Mouse (Mus musculus) liver, embryonic 14.5 days (tissue): ENCODE data around the gene Gapvd1. TPM values are rescaled to one million over a fixed set of nuclear protein-coding genes. Genes with fewer than 3 reads are reported as not detected.

ENCODE experiments used
- ATAC-seq: fragments of 200-750 bp; cut with Nextera tagmentation; 2 replicates; pipeline ENCODE4 v1.8.0; 2017; ENCODE audit warnings: moderate number of reproducible peaks, mild to moderate bottlenecking, moderate library complexity; ENCODE audit not compliant: insufficient read depth
- DNase-seq, 3 experiments: peaks; one replicate each; pipeline ENCODE4 v3.0.0-alpha.2; 2012 to 2013; ENCODE audit warnings: low read depth in 3 of 3, low spot score in 3 of 3
- H3K27ac ChIP-seq: fragments of 300-500 bp; sonication (generic); 2 replicates; pipeline ENCODE4 v1.5.1; 2014; ENCODE audit warnings: moderate library complexity, mild to moderate bottlenecking, control low read depth, inconsistent platforms
- H3K27me3 ChIP-seq: fragments of 300-500 bp; sonication (generic); 2 replicates; pipeline ENCODE4 v1.6.1; 2014; ENCODE audit warnings: mild to moderate bottlenecking, low read length, moderate library complexity; ENCODE audit not compliant: control insufficient read depth, insufficient read depth
- H3K36me3 ChIP-seq: fragments of 300-500 bp; sonication (generic); replicated peaks from 2 replicates; pipeline ENCODE4 v1.6.1; 2014; ENCODE audit warnings: low read depth; ENCODE audit not compliant: control insufficient read depth, insufficient read depth
- H3K4me1 ChIP-seq, 2 experiments: fragments of 200-500 bp in 1 of 2; fragments of 300-500 bp in 1 of 2; sonication (generic) in 1 of 2; replicated peaks; 2 replicates each; pipeline ENCODE4 v1.6.1; 2012 to 2014; ENCODE audit warnings: antibody characterized with exemption in 1 of 2, inconsistent platforms in 1 of 2, low read length in 1 of 2; ENCODE audit not compliant: control insufficient read depth in 2 of 2, insufficient read depth in 2 of 2
- H3K4me2 ChIP-seq: fragments of 300-500 bp; sonication (generic); 2 replicates; pipeline ENCODE4 v1.6.1; 2014; ENCODE audit warnings: low read depth, mild to moderate bottlenecking, control low read depth, moderate library complexity
- H3K4me3 ChIP-seq, 2 experiments: fragments of 200-500 bp in 1 of 2; fragments of 300-500 bp in 1 of 2; sonication (generic) in 1 of 2; 2 replicates each; pipeline ENCODE4 v1.5.1; 2012 to 2014; ENCODE audit warnings: low read depth in 2 of 2, low read length in 2 of 2, mild to moderate bottlenecking in 2 of 2, control low read depth in 1 of 2, inconsistent platforms in 1 of 2, moderate library complexity in 1 of 2; ENCODE audit not compliant: insufficient read depth in 1 of 2
- H3K9ac ChIP-seq: fragments of 300-500 bp; sonication (generic); replicated peaks from 2 replicates; pipeline ENCODE4 v1.6.1; 2014; ENCODE audit warnings: mild to moderate bottlenecking, control low read depth, moderate library complexity
- H3K9me3 ChIP-seq: fragments of 300-500 bp; sonication (generic); 2 replicates; pipeline ENCODE4 v1.6.1; 2016; ENCODE audit warnings: low read length, mixed read lengths; ENCODE audit not compliant: control insufficient read depth
- CTCF ChIP-seq: IDR thresholded peaks from 2 replicates; pipeline ENCODE4 v1.5.1; 2016; ENCODE audit warnings: antibody characterized with exemption, low read depth, control low read depth
- EP300 ChIP-seq: IDR thresholded peaks from 2 replicates; pipeline ENCODE4 v1.6.1; 2016; ENCODE audit warnings: antibody characterized with exemption, low read depth
- WGBS: fragments of 180-500 bp; shearing (Covaris S2); extraction: QIAGEN DNeasy Blood & Tissue Kit; methylation state at CpG from one replicate; pipeline ENCODE4 v1.1.7; 2014; ENCODE audit not compliant: insufficient replicate concordance; 5-methylcytosine and 5-hydroxymethylcytosine counted together
- polyA plus RNA-seq, 2 experiments: library from polyadenylated mRNA; depleted of rRNA in 1 of 2; stranded (reverse) in 1 of 2; unstranded in 1 of 2; fragments of >200 nt; fragmentation: Nextera tagmentation in 1 of 2; extraction: Ambion mirVana in 1 of 2; gene quantifications; 2 replicates each; pipeline versions ENCODE4 v1.2.1 to v1.2.3; 2012 to 2014

The Gapvd1 gene
- polyA plus RNA-seq, 2 experiments: 22.9 to 71.8 TPM

- H3K4me3 ChIP-seq: peak overlapping the region in 1 of 2 experiments; percentile 34; a peak in 2 of 4 replicates
- H3K9me3 ChIP-seq: no peaks in the 10 kb centered on the region
- H3K4me2 ChIP-seq: peak overlapping the region; percentile 69
- H3K4me1 ChIP-seq: peaks cover 49 to 52% of the 10 kb centered on the region in 2 experiments
- peaks cover 17% of the 10 kb centered on the region for H3K36me3 ChIP-seq
- WGBS: 21% methylated on average over 1 of the region's 1 CpGs
- peak; percentile 93 for ATAC-seq
- peak overlapping the region; percentile 71 for H3K9ac ChIP-seq
- peak; percentile 75 to 80 (median 76) for DNase-seq
- H3K27ac ChIP-seq: peak overlapping the region; percentile 97
- H3K27me3 ChIP-seq: no peaks in the 10 kb centered on the region
- TF ChIP-seq CTCF: peak; percentile 13; the same call in 1 of the 2 replicates
- TF ChIP-seq EP300: peak; percentile 91
These were observed 15.2 kb downstream of the Gapvd1 start for GRCm38 (mm10) chr2:34739684-34740391.

- Histone ChIP-seq H3K36me3 (peaks cover 13% of the 10 kb centered on the region), H3K9me3 (no peaks in the 10 kb centered on the region), H3K27me3 (no peaks in the 10 kb centered on the region), H3K4me3 (no peak overlapping the region), H3K27ac (peak overlapping the region; percentile 70), H3K4me1 (peaks cover 49 to 51% of the 10 kb centered on the region in 2 experiments), H3K9ac (no peak overlapping the region; the same call in 1 of the 2 replicates), H3K4me2 (no peak overlapping the region)
- no peak for DNase-seq
- no peak for ATAC-seq
- 68% methylated on average over 1 of the region's 1 CpGs for WGBS
- no peak for TF ChIP-seq EP300
- no peak for TF ChIP-seq CTCF
These were observed 17.1 kb downstream of the Gapvd1 start for GRCm38 (mm10) chr2:34737911-34738310.

- H3K4me1 ChIP-seq: peaks cover 36 to 39% of the 10 kb centered on the region in 2 experiments
- H3K36me3 ChIP-seq: peaks cover 10% of the 10 kb centered on the region
- no peak overlapping the region for H3K27ac ChIP-seq
- no peaks in the 10 kb centered on the region for H3K27me3 ChIP-seq
- H3K4me2 ChIP-seq: no peak overlapping the region
- ATAC-seq (no peak), DNase-seq (no peak)
- H3K4me3 ChIP-seq: no peak overlapping the region
- no peaks in the 10 kb centered on the region for H3K9me3 ChIP-seq
- no peak overlapping the region for H3K9ac ChIP-seq
- 79% methylated on average over 1 of the region's 1 CpGs for WGBS
- TF ChIP-seq EP300 (no peak), CTCF (no peak)
These were observed 18.4 kb downstream of the Gapvd1 start for GRCm38 (mm10) chr2:34736626-34737025.

GRCm38 (mm10) chr2:34727045-34727728 lies 27.8 kb downstream of the Gapvd1 start:
- Histone ChIP-seq H3K9me3 (no peaks in the 10 kb centered on the region), H3K27ac (no peak overlapping the region), H3K4me1 (no peaks in the 10 kb centered on the region; a peak in 1 of 4 replicates), H3K36me3 (peaks cover 69% of the 10 kb centered on the region), H3K27me3 (no peaks in the 10 kb centered on the region), H3K9ac (no peak overlapping the region), H3K4me2 (no peak overlapping the region), H3K4me3 (no peak overlapping the region)
- WGBS: 88% methylated on average over 8 of the region's 8 CpGs
- TF ChIP-seq CTCF: no peak
- no peak for TF ChIP-seq EP300
- ATAC-seq (no peak), DNase-seq (no peak)

GRCm38 (mm10) chr2:34725269-34725668 lies 29.8 kb downstream of the Gapvd1 start:
- 91% methylated on average over 5 of the region's 5 CpGs for WGBS
- DNase-seq: no peak
- no peak for ATAC-seq
- no peak overlapping the region for H3K4me2 ChIP-seq
- H3K4me3 ChIP-seq: no peak overlapping the region
- no peaks in the 10 kb centered on the region for H3K27me3 ChIP-seq
- H3K9me3 ChIP-seq: no peaks in the 10 kb centered on the region
- H3K27ac ChIP-seq: no peak overlapping the region
- H3K4me1 ChIP-seq: no peaks in the 10 kb centered on the region; a peak in 1 of 4 replicates
- no peak overlapping the region for H3K9ac ChIP-seq
- TF ChIP-seq CTCF (no peak), EP300 (no peak)
- peaks cover 86% of the 10 kb centered on the region for H3K36me3 ChIP-seq
